ENCODE assay signal across 8 mouse cellular contexts in the genomic region with DNA sequence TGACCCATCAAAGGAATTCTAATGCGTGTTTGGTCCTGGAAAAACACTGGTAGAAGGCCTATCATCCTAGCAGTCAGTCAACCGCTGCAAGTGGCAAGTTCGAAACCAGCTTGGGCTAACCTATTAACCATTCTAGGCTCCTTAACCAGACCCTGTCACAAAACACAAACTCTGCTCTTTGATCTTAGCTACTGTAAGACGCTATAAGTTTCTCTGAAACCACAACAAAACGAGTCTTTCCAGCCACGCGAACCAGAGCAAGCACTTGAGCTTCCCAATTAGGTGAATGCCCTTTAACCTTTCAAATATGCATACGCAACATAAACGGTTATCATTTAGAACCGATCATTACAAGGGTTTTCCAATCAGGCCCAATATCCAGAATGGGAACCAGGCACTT. TPM values are rescaled to one million over a fixed set of nuclear protein-coding genes. Genes with fewer than 3 reads are reported as not detected.
A peak's percentile ranks its signal among the peaks of the same experiment; 100 is the strongest.
DNase-seq lines count a peak whose midpoint lies in the region; ATAC-seq and TF ChIP-seq lines count a peak whose summit lies in the region.

No protein-coding gene starts in this region.

- TF ChIP-seq CTCF in liver, adult 2 months (IDR thresholded peaks at IDR 0.05; ENCODE audit: low read depth, low read length): no peak

- H3K9ac ChIP-seq in liver, adult 2 months (ENCODE audit: low read depth, low read length): peak overlapping the region; percentile 100
- peak overlapping the region; percentile 82 for H3K9ac ChIP-seq in embryonic facial prominence, embryonic 11.5 days (replicated peaks; ENCODE audit: low read length)
- H3K9ac ChIP-seq in intestine, embryonic 15.5 days: peak overlapping the region; percentile 92
- H3K9ac ChIP-seq in neural tube, embryonic 14.5 days (replicated peaks; ENCODE audit: low read depth, low read length): no peak overlapping the region; the same call in 1 of the 2 replicates

- peaks cover 9% of the 10 kb centered on the region; the same call in 1 of the 2 replicates for H3K36me3 ChIP-seq in liver, adult 2 months (ENCODE audit: control insufficient read depth, insufficient read depth, low read length)
- H3K36me3 ChIP-seq in embryonic facial prominence, embryonic 11.5 days (replicated peaks; ENCODE audit: control insufficient read depth, insufficient read depth, low read depth, low read length): no peaks in the 10 kb centered on the region
- no peaks in the 10 kb centered on the region for H3K36me3 ChIP-seq in intestine, embryonic 15.5 days
- H3K36me3 ChIP-seq in neural tube, embryonic 14.5 days (ENCODE audit: control insufficient read depth, insufficient read depth, low read length): no peaks in the 10 kb centered on the region; the same call in 1 of the 2 replicates

- no peaks in the 10 kb centered on the region for H3K9me3 ChIP-seq in embryonic facial prominence, embryonic 11.5 days (replicated peaks; ENCODE audit: control insufficient read depth, low read length)
- no peaks in the 10 kb centered on the region for H3K9me3 ChIP-seq in intestine, embryonic 15.5 days
- H3K9me3 ChIP-seq in neural tube, embryonic 14.5 days (ENCODE audit: control insufficient read depth, low read length): no peaks in the 10 kb centered on the region

- peak overlapping the region; percentile 70 for H3K4me2 ChIP-seq in embryonic facial prominence, embryonic 11.5 days (ENCODE audit: low read depth, low read length)
- H3K4me2 ChIP-seq in intestine, embryonic 15.5 days (replicated peaks): peak overlapping the region; percentile 75
- H3K4me2 ChIP-seq in neural tube, embryonic 14.5 days (ENCODE audit: low read depth, low read length): peak overlapping the region; percentile 74

- peak overlapping the region; percentile 100 for H3K4me3 ChIP-seq in liver, adult 2 months (ENCODE audit: insufficient read depth, low read depth, low read length)
- H3K4me3 ChIP-seq in embryonic facial prominence, embryonic 11.5 days (ENCODE audit: low read depth, low read length): peak overlapping the region; percentile 69
- peak overlapping the region; percentile 87 for H3K4me3 ChIP-seq in intestine, embryonic 15.5 days (replicated peaks)
- peak overlapping the region; percentile 68 for H3K4me3 ChIP-seq in neural tube, embryonic 14.5 days (ENCODE audit: low read depth, low read length)

- H3K27ac ChIP-seq in liver, adult 2 months (replicated peaks; ENCODE audit: insufficient read depth, low read depth, low read length): peak overlapping the region; percentile 99
- no peak overlapping the region for H3K27ac ChIP-seq in embryonic facial prominence, embryonic 11.5 days (replicated peaks; ENCODE audit: low read depth, low read length)
- H3K27ac ChIP-seq in intestine, embryonic 15.5 days: peak overlapping the region; percentile 98
- peak overlapping the region; percentile 95; the same call in 1 of the 2 replicates for H3K27ac ChIP-seq in neural tube, embryonic 14.5 days (ENCODE audit: low read depth, low read length)

- H3K27me3 ChIP-seq in liver, adult 2 months (ENCODE audit: control insufficient read depth, insufficient read depth, low read length): no peaks in the 10 kb centered on the region
- no peaks in the 10 kb centered on the region for H3K27me3 ChIP-seq in embryonic facial prominence, embryonic 11.5 days (ENCODE audit: control insufficient read depth, insufficient read depth, low read length)
- no peaks in the 10 kb centered on the region for H3K27me3 ChIP-seq in intestine, embryonic 15.5 days (replicated peaks)
- H3K27me3 ChIP-seq in neural tube, embryonic 14.5 days (ENCODE audit: control insufficient read depth, insufficient read depth, low read length): no peaks in the 10 kb centered on the region

- peaks cover 26% of the 10 kb centered on the region; the same call in 1 of the 2 replicates for H3K79me2 ChIP-seq in liver, adult 2 months (ENCODE audit: control insufficient read depth, insufficient read depth, low read length)

- no peak for DNase-seq in liver, adult 2 months (ENCODE audit: extremely low read depth, low read depth, low spot score)
- no peak for DNase-seq in liver
- DNase-seq in embryonic facial prominence, embryonic 11.5 days (ENCODE audit: low spot score): no peak
- no peak for DNase-seq in cerebellum, adult 9-10 months
- DNase-seq in left cerebral cortex, postnatal 25 days (ENCODE audit: low spot score in 2 of 2): no peak
- no peak for DNase-seq in right cerebral cortex, postnatal 10 days (ENCODE audit: low spot score in 2 of 2)

- intact Hi-C loops in left cerebral cortex, postnatal 25 days (cut with DNase I): no loop called here

- peaks cover 16% of the 10 kb centered on the region for H3K4me1 ChIP-seq in liver, adult 2 months (ENCODE audit: control insufficient read depth, insufficient read depth, low read length)
- no peaks in the 10 kb centered on the region for H3K4me1 ChIP-seq in embryonic facial prominence, embryonic 11.5 days (ENCODE audit: control insufficient read depth, insufficient read depth, low read length)
- peaks cover 8% of the 10 kb centered on the region; the same call in 1 of the 2 replicates for H3K4me1 ChIP-seq in intestine, embryonic 15.5 days (replicated peaks)
- H3K4me1 ChIP-seq in neural tube, embryonic 14.5 days (ENCODE audit: control insufficient read depth, insufficient read depth, low read length): peaks cover 15% of the 10 kb centered on the region; the same call in 1 of the 2 replicates

- TF ChIP-seq POLR2A in liver, adult 2 months (IDR thresholded peaks at IDR 0.05; ENCODE audit: extremely low read depth, insufficient read depth, low read length): no peak

- WGBS in liver, adult 2 months: 17% methylated on average over 10 of the region's 10 CpGs
- 51% methylated on average over 10 of the region's 10 CpGs for WGBS in embryonic facial prominence, embryonic 11.5 days
- 40% methylated on average over 10 of the region's 10 CpGs for WGBS in intestine, embryonic 15.5 days
- WGBS in neural tube, embryonic 14.5 days: 61% methylated on average over 10 of the region's 10 CpGs

- ATAC-seq in embryonic facial prominence, embryonic 11.5 days (replicated peaks; ENCODE audit: insufficient number of reproducible peaks, low FRiP score, low TSS enrichment, low read depth): no peak
- 0 out of 2 replicates have a peak, but pooled peaks have one; percentile 7 for ATAC-seq in intestine, embryonic 15.5 days
- ATAC-seq in neural tube, embryonic 14.5 days (ENCODE audit: low read depth): no peak

RNA-seq across cellular contexts. Expression of gene Zbtb38, which starts 33.7 kb away (rescaled TPM):
- 12.4 and 13.6 TPM in 2 replicates for total RNA-seq in liver, adult 2 months (2014; rRNA removed)
- 2.9 and 3.6 TPM in 2 replicates for polyA plus RNA-seq in liver, adult 2 months (2012; rRNA removed)
- 8.8 and 9.3 TPM in 2 replicates for polyA plus RNA-seq in embryonic facial prominence, embryonic 11.5 days (2014; fragmentation: Nextera tagmentation; extraction: Ambion mirVana)
- polyA plus RNA-seq in intestine, embryonic 15.5 days (2015; fragmentation: Nextera tagmentation; extraction: Ambion mirVana): 22.5 and 22.9 TPM in 2 replicates
- polyA plus RNA-seq in neural tube, embryonic 14.5 days (2014; fragmentation: Nextera tagmentation; extraction: Ambion mirVana): 55.0 and 71.2 TPM in 2 replicates
- total RNA-seq in left cerebral cortex, postnatal 25 days (2021): 10 to 100 TPM; 57.6 to 58.8 TPM
